Mouse (Mus musculus) midbrain, embryonic 12.5 days (tissue): ENCODE measurements around the gene Slmap. TPM values are rescaled to one million over a fixed set of nuclear protein-coding genes. Genes with fewer than 3 reads are reported as not detected.
"Not testable (repeated sequence)": the region's sequence is repeated elsewhere in the genome, so short reads cannot be mapped to it uniquely, and the experiment has no call there.

Experiments
- ATAC-seq: fragments of 200-750 bp; cut with Nextera tagmentation; 2 replicates; pipeline ENCODE4 v1.8.0; 2017; ENCODE audit warnings: low read depth, moderate TSS enrichment, moderate library complexity; ENCODE audit not compliant: low FRiP score
- H3K27ac ChIP-seq: fragments of 300-500 bp; sonication (generic); replicated peaks from 2 replicates; pipeline ENCODE4 v1.5.1; 2016; ENCODE audit warnings: mild to moderate bottlenecking
- H3K27me3 ChIP-seq: fragments of 300-500 bp; sonication (generic); 2 replicates; pipeline ENCODE4 v1.6.1; 2016; ENCODE audit warnings: mild to moderate bottlenecking
- H3K36me3 ChIP-seq: fragments of 300-500 bp; sonication (generic); 2 replicates; pipeline ENCODE4 v1.6.1; 2016
- H3K4me1 ChIP-seq: fragments of 300-500 bp; sonication (generic); 2 replicates; pipeline ENCODE4 v1.6.1; 2016
- H3K4me2 ChIP-seq: fragments of 300-500 bp; sonication (generic); replicated peaks from 2 replicates; pipeline ENCODE4 v1.6.1; 2016; ENCODE audit warnings: mild to moderate bottlenecking, moderate library complexity
- H3K4me3 ChIP-seq: fragments of 300-500 bp; sonication (generic); 2 replicates; pipeline ENCODE4 v1.5.1; 2016; ENCODE audit warnings: mild to moderate bottlenecking
- H3K9ac ChIP-seq: fragments of 300-500 bp; sonication (generic); replicated peaks from 2 replicates; pipeline ENCODE4 v1.6.1; 2016; ENCODE audit warnings: mild to moderate bottlenecking, moderate library complexity
- H3K9me3 ChIP-seq: fragments of 300-500 bp; sonication (generic); 2 replicates; pipeline ENCODE4 v1.6.1; 2016; ENCODE audit warnings: mild to moderate bottlenecking
- WGBS: fragments of 180-500 bp; shearing (Covaris S2); methylation state at CpG from one replicate; pipeline ENCODE4 v1.1.7; 2016; 5-methylcytosine and 5-hydroxymethylcytosine counted together
- polyA plus RNA-seq: library from polyadenylated mRNA; unstranded; fragments of >200 nt; fragmentation: Nextera tagmentation; extraction: Ambion mirVana; gene quantifications from 2 replicates; pipeline ENCODE4 v1.2.1, GENCODE M21; 2016

Slmap gene
- polyA plus RNA-seq, 1 experiment from 2014 or later: 22.1 TPM

GRCm38 (mm10) chr14:26420231-26420630, 114.5 kb downstream of the Slmap start:
- H3K4me2 ChIP-seq: no peak overlapping the region
- ATAC-seq: no peak
- no peak overlapping the region for H3K4me3 ChIP-seq
- no peaks in the 10 kb centered on the region; the same call in 1 of the 2 replicates for H3K4me1 ChIP-seq
- no peak overlapping the region for H3K9ac ChIP-seq
- H3K27me3 ChIP-seq: no peaks in the 10 kb centered on the region
- peaks cover 33% of the 10 kb centered on the region for H3K36me3 ChIP-seq
- no peaks in the 10 kb centered on the region for H3K9me3 ChIP-seq
- no peak overlapping the region for H3K27ac ChIP-seq
- 88% methylated on average over 2 of the region's 2 CpGs for WGBS

GRCm38 (mm10) chr14:26417956-26418355, 116.8 kb downstream of the Slmap start:
- Histone ChIP-seq H3K27me3 (no peaks in the 10 kb centered on the region), H3K9ac (no peak overlapping the region), H3K4me1 (no peaks in the 10 kb centered on the region; the same call in 1 of the 2 replicates), H3K4me3 (no peak overlapping the region), H3K9me3 (no peaks in the 10 kb centered on the region), H3K4me2 (no peak overlapping the region), H3K36me3 (peaks cover 21% of the 10 kb centered on the region), H3K27ac (no peak overlapping the region)
- WGBS: 83% methylated on average over 5 of the region's 5 CpGs
- ATAC-seq: no peak

- Histone ChIP-seq H3K9me3 (no peaks in the 10 kb centered on the region), H3K4me3 (no peak overlapping the region), H3K27ac (no peak overlapping the region), H3K27me3 (no peaks in the 10 kb centered on the region), H3K9ac (no peak overlapping the region), H3K4me1 (no peaks in the 10 kb centered on the region; the same call in 1 of the 2 replicates), H3K4me2 (no peak overlapping the region), H3K36me3 (peaks cover 16% of the 10 kb centered on the region)
- ATAC-seq: no peak
- 78% methylated on average over 4 of the region's 4 CpGs for WGBS
Observed at GRCm38 (mm10) chr14:26417088-26417487, 117.6 kb downstream of the Slmap start.

- Histone ChIP-seq H3K4me2 (no peak overlapping the region), H3K9ac (no peak overlapping the region), H3K4me3 (no peak overlapping the region), H3K4me1 (no peaks in the 10 kb centered on the region; the same call in 1 of the 2 replicates), H3K27me3 (no peaks in the 10 kb centered on the region), H3K27ac (no peak overlapping the region), H3K9me3 (no peaks in the 10 kb centered on the region), H3K36me3 (0 out of 2 replicates have a peak, but pooled peaks cover 3% of the 10 kb centered on the region)
- 82% methylated on average over 1 of the region's 1 CpGs for WGBS
- no peak for ATAC-seq
Observed at GRCm38 (mm10) chr14:26413581-26413980, 121.2 kb downstream of the Slmap start.

- Histone ChIP-seq H3K9ac (no peak overlapping the region), H3K4me3 (no peak overlapping the region), H3K4me1 (peaks cover 5% of the 10 kb centered on the region; the same call in 1 of the 2 replicates), H3K27me3 (no peaks in the 10 kb centered on the region), H3K36me3 (no peaks in the 10 kb centered on the region), H3K27ac (no peak overlapping the region), H3K9me3 (no peaks in the 10 kb centered on the region), H3K4me2 (no peak overlapping the region)
- ATAC-seq: no peak
- WGBS: 94% methylated on average over 7 of the region's 7 CpGs
Observed at GRCm38 (mm10) chr14:26406746-26407145, 128.0 kb downstream of the Slmap start.

- Histone ChIP-seq H3K27ac (no peak overlapping the region), H3K36me3 (no peaks in the 10 kb centered on the region), H3K4me1 (peaks cover 5% of the 10 kb centered on the region; the same call in 1 of the 2 replicates), H3K4me3 (no peak overlapping the region), H3K9me3 (peaks cover 10% of the 10 kb centered on the region), H3K4me2 (no peak overlapping the region), H3K9ac (no peak overlapping the region), H3K27me3 (no peaks in the 10 kb centered on the region)
- WGBS: 93% methylated on average over 7 of the region's 7 CpGs
- ATAC-seq: no peak
Observed at GRCm38 (mm10) chr14:26398508-26399160, 136.1 kb downstream of the Slmap start.

- no peak for ATAC-seq
- WGBS: 93% methylated on average over 13 of the region's 13 CpGs
- H3K27ac ChIP-seq: no peak overlapping the region
- no peaks in the 10 kb centered on the region for H3K4me1 ChIP-seq
- H3K4me2 ChIP-seq: no peak overlapping the region
- H3K36me3 ChIP-seq: no peaks in the 10 kb centered on the region
- H3K9me3 ChIP-seq: peaks cover 5% of the 10 kb centered on the region; the same call in 1 of the 2 replicates
- no peak overlapping the region for H3K9ac ChIP-seq
- no peak overlapping the region for H3K4me3 ChIP-seq
- no peaks in the 10 kb centered on the region for H3K27me3 ChIP-seq
Observed at GRCm38 (mm10) chr14:26391866-26392265, 142.9 kb downstream of the Slmap start.

GRCm38 (mm10) chr14:26388961-26389360, 145.8 kb downstream of the Slmap start:
- not testable (repeated sequence) for H3K4me3 ChIP-seq, H3K4me2 ChIP-seq, H3K9ac ChIP-seq, ATAC-seq, H3K9me3 ChIP-seq, H3K27ac ChIP-seq, H3K27me3 ChIP-seq, H3K4me1 ChIP-seq, H3K36me3 ChIP-seq
- whole genome bisulfite sequencing: 93% methylated on average over 2 of the region's 2 CpGs

- H3K36me3 ChIP-seq, H3K4me3 ChIP-seq, H3K27me3 ChIP-seq, H3K9ac ChIP-seq, H3K4me1 ChIP-seq, ATAC-seq, H3K4me2 ChIP-seq, H3K27ac ChIP-seq, H3K9me3 ChIP-seq: not testable (repeated sequence)
- 77% methylated on average over 5 of the region's 5 CpGs for WGBS
Observed at GRCm38 (mm10) chr14:26386999-26387398, 147.7 kb downstream of the Slmap start.

- H3K4me2 ChIP-seq, H3K9ac ChIP-seq, H3K36me3 ChIP-seq, H3K9me3 ChIP-seq, H3K27me3 ChIP-seq, H3K27ac ChIP-seq, H3K4me3 ChIP-seq, H3K4me1 ChIP-seq, ATAC-seq: not testable (repeated sequence)
- WGBS: 90% methylated on average over 2 of the region's 2 CpGs
Observed at GRCm38 (mm10) chr14:26385659-26386058, 149.1 kb downstream of the Slmap start.

- Histone ChIP-seq H3K4me3 (no peak overlapping the region), H3K27ac (no peak overlapping the region), H3K9me3 (no peaks in the 10 kb centered on the region), H3K36me3 (no peaks in the 10 kb centered on the region), H3K27me3 (no peaks in the 10 kb centered on the region), H3K4me1 (peaks cover 4% of the 10 kb centered on the region), H3K4me2 (no peak overlapping the region), H3K9ac (no peak overlapping the region)
- no peak for ATAC-seq
- 40% methylated on average over 3 of the region's 3 CpGs for WGBS
Observed at GRCm38 (mm10) chr14:26379071-26379470, 155.7 kb downstream of the Slmap start.

- no peaks in the 10 kb centered on the region for H3K36me3 ChIP-seq
- WGBS: 7% methylated on average over 2 of the region's 2 CpGs
- H3K4me2 ChIP-seq: no peak overlapping the region
- H3K9me3 ChIP-seq: no peaks in the 10 kb centered on the region
- H3K27me3 ChIP-seq: no peaks in the 10 kb centered on the region
- no peak for ATAC-seq
- peaks cover 4% of the 10 kb centered on the region for H3K4me1 ChIP-seq
- H3K4me3 ChIP-seq: no peak overlapping the region
- no peak overlapping the region for H3K27ac ChIP-seq
- no peak overlapping the region for H3K9ac ChIP-seq
Observed at GRCm38 (mm10) chr14:26376652-26377051, 158.1 kb downstream of the Slmap start.
